Mouse (Mus musculus) cortical plate, adult 2 months (tissue): ENCODE measurements around the gene Smad1.

Experiments
- CTCF ChIP-seq: fragments of 200-500 bp; IDR thresholded peaks from 2 replicates; pipeline ENCODE4 v1.5.1; 2011; ENCODE audit warnings: mild to moderate bottlenecking, control low read depth, low read length; ENCODE audit not compliant: insufficient read depth; ENCODE audit errors: extremely low read depth
- POLR2A ChIP-seq: fragments of 200-500 bp; IDR thresholded peaks from 2 replicates; pipeline ENCODE4 v1.6.1; 2011; ENCODE audit warnings: mild to moderate bottlenecking, low read length, control low read depth; ENCODE audit not compliant: insufficient read depth; ENCODE audit errors: extremely low read depth

DNA sequence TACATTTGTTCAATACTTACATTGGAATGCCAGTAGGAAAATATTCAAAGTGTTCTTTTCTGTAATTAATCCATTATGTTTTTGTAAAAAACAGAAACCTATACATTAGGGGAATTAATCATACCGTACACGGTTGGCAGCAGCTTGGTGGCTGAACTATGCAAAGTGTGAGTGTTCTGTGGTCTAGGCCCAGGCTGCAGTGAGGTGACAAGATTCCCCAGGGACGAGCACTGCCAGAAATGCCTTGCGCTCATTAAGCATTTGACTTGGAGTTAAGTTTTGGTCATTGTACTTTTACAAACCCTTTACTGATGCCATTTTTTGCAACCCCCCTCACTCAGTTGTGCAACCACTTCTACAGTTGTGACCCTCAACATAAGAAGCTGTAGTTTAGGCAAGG is 70.1 kb downstream of the Smad1 start:
- TF ChIP-seq POLR2A (no peak), CTCF (no peak)
